Mouse (Mus musculus) monocyte, adult 5-6 weeks (primary cell): ENCODE results near the gene Cmas. TPM values are rescaled to one million over a fixed set of nuclear protein-coding genes. Genes with fewer than 3 reads are reported as not detected.
A peak's percentile ranks its signal among the peaks of the same experiment; 100 is the strongest.

Experiments
- ATAC-seq: fragments of 153-309, 156-312 bp; replicated peaks from 2 replicates; pipeline ENCODE4 v1.8.0; 2017; ENCODE audit warnings: mild to moderate bottlenecking; ENCODE audit not compliant: low TSS enrichment, insufficient number of reproducible peaks, severe bottlenecking, poor library complexity, low FRiP score
- total RNA-seq: library from RNA; stranded (forward); fragments of 200-1000, 200-491, 200-594 nt; gene quantifications from 3 replicates; pipeline ENCODE4 v1.2.3, GENCODE M21; 2017

The Cmas gene
- 92.6 to 119 TPM (median 117 TPM) in 3 replicates for total RNA-seq

GRCm38 (mm10) chr6:142756507-142757333 lies at the start of gene Cmas:
Cmas (plus strand) TSS chr6:142756686.
- peak; percentile 71 for ATAC-seq

- ATAC-seq = no peak
Observed at GRCm38 (mm10) chr6:142706688-142707087, 49.8 kb upstream of the Cmas start.

DNA sequence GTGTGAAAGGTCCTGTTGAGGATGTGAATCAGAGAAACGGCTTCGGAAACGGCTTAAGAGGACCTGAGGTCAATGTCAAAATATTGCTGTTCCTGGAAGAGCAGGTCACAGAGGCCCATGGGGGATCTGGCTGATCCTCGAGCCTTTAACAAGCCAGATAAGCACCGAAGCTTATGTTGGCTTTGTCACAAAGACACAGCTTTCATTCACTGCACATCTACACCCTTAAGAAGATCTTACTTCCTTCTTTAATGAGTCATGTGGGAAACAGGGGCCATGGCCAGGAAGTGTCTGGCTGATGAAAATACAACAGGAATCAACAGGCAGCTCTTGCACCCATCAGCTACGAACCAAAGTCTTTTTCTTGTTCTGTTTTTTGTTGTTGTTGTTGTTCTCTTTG lies 48.1 kb upstream of the Cmas start:
- ATAC-seq = no peak

DNA sequence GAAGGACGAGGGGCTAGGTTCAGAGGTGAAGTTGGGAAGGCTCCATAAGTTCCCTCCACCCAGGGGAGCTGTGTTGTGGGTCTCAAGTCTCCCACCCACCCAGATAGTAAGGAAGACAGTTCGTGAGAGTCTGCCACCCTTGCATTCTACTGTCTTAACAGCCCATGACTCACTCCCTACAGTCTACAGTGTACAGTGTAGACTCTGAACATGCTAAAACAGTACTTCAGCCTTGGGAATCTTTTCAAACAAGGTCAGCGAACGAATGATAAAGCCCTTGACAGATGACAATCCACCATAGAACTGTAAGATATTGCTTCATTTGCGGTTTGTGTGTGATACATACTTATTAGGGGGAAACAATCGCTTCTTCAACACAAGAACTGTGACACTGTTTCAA lies 45.8 kb upstream of the Cmas start:
- ATAC-seq = no peak

- ATAC-seq = no peak
Observed at GRCm38 (mm10) chr6:142711106-142711505, 45.4 kb upstream of the Cmas start.

GRCm38 (mm10) chr6:142715026-142715425 lies 41.5 kb upstream of the Cmas start:
- ATAC-seq = no peak

DNA sequence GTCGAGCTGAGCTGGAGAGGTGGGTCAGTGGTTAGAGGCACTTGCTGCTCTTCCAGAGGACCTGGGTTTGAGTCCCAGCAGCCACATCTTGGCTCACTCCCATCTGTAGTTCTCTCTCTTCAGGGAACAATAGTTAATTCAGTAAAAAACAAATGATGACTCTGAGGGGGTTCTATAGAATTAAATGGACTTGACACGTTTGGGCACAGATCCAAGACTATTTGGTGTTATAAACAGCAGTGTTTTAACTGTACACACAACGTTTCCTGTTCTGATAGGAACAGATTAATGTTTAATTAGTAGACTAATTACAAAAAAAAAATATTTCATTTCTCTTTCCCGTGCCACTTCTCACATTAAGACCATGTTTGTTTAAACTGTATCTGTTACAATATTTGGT lies 39.3 kb upstream of the Cmas start:
- no peak for ATAC-seq

DNA sequence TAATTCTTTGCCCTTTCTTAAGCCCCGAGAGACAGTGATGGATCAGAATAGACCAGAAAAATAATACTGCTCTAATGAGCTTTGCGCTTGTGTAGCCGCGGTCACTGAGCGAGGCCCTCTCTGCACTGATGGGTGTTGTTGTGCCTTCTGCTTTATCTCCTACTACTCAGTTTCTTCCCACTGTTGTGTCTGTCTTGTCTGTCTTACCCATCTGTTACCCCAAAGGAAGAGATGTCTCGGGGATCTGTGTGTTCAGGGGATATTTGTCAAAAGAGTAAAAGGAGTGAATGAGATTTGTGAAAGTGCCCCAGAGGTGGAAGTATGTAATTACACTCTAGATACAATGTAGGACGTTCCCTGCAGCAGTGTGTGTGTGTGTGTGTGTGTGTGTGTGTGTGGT lies 38.3 kb upstream of the Cmas start:
- no peak for ATAC-seq

DNA sequence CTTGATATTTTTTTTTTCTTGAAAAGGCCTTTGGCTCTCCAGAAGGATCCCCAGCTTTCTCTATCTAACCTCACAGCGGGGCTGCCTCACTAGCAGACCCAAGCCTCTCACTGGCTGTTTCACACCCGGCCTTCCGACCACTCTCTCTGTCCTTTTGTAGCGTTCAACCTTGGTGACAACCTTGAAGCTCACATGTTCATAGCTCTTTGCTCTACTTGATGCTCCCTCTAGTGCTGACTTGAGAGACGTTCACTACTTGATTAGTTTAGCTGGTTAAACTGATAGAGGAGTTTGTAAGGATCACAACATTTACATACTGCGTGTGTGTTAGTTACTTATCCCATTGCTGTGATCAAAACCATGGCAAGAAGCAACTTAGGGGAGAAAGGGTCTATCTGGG lies 35.8 kb upstream of the Cmas start:
- no peak for ATAC-seq

- ATAC-seq = no peak
Observed at GRCm38 (mm10) chr6:142721731-142722130, 34.8 kb upstream of the Cmas start.

- ATAC-seq = no peak
Observed at GRCm38 (mm10) chr6:142726032-142726431, 30.5 kb upstream of the Cmas start.

- ATAC-seq = no peak
Observed at GRCm38 (mm10) chr6:142732567-142733290, 23.8 kb upstream of the Cmas start.

DNA sequence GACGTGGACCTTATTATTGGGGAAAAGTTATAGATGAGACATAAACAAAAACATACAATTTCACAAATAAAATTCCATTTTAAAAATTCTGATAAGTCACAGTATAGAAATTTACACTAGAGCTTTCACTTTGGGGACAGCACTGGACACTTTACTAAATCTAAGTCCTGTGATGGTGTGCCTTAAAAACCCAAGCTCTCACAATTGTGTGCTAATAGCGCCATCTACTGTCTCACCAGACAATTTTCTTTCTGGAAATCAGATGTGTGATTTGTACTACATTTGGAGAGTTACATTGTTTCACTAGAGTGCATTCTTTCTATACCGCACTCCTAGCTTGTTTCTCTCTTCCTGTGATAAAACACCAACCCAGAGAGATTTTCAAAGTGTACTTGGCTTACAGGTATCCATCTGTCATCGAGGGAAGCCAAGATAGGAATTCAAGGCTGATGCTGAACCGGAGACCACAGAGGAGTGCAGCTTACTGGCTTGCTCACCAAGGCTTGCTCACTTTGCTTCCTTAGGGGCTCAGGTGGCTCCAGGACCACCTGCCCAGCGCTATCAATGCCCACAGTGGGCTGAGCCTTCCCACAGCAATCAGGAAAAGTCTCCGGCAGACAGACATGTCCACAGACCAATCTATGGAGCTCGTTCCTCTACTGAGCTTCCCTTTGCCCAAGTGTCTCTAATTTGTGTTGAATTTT lies 21.0 kb upstream of the Cmas start:
- ATAC-seq = no peak; the same call in 1 of the 2 replicates

- ATAC-seq = no peak
Observed at GRCm38 (mm10) chr6:142738225-142738624, 18.3 kb upstream of the Cmas start.

- ATAC-seq = no peak
Observed at GRCm38 (mm10) chr6:142738637-142739036, 17.8 kb upstream of the Cmas start.

DNA sequence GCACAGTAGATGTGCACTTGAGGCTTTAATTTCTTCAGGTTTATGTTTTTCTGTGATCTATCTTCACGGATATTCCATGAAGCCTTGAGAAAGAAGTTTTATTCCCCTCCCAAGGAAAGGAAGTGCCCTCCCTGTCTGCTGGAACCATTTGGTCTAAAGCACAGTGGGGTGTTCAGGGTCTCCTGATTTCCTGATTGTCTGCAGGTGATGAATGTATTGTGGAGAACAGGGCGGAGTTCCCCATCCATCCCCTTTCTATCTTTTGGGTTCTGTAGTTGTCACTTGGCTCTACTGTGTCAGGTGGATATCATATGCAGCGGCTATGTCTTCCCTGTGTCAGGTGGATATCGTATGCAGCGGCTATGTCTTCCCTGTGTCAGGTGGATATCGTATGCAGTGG lies 14.7 kb upstream of the Cmas start:
- ATAC-seq = no peak

DNA sequence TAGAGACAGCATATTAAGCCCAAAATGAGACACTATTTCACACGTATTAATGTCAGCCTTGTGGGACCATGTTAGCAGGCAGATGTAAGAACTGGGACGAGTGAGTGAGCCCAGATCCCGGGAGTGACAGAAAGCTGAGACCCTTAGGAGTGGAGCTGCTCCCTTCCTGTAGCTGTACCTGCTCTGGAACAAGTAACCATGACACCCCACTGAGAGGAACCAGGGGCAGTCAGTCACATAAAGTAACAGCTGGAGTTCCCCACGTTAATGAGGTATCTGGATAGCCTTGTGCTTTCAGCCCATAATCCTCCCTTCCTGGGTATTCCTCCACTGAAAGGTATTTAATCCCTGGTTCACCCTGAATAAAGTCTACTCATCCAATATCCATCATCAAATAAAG lies 13.3 kb upstream of the Cmas start:
- no peak for ATAC-seq

- ATAC-seq = no peak
Observed at GRCm38 (mm10) chr6:142745484-142745883, 11.0 kb upstream of the Cmas start.

- 0 out of 2 replicates have a peak, but pooled peaks have one; percentile 32 for ATAC-seq
Observed at GRCm38 (mm10) chr6:142746765-142747164, 9.7 kb upstream of the Cmas start.
